Mouse (Mus musculus): ENCODE data around the gene Hdac7. TPM values are rescaled to one million over a fixed set of nuclear protein-coding genes. Genes with fewer than 3 reads are reported as not detected.
A peak's percentile ranks its signal among the peaks of the same experiment; 100 is the strongest.

The Hdac7 gene
- total and polyA plus RNA-seq, 3 experiments, result 19.8 to 55.2 (median 21.7) TPM

GRCm38 (mm10) chr15:97743210-97743609 lies 101.1 kb downstream of the Hdac7 start:
- Histone ChIP-seq H3K4me1 (ENCODE audit: control insufficient read depth in 1 of 2, insufficient read depth in 2 of 2) (peaks cover 45 to 64% of the 10 kb centered on the region in 2 experiments), H3K9ac (ENCODE audit: insufficient read depth, low read depth) (no peak overlapping the region), H3K27me3 (replicated peaks) (no peaks in the 10 kb centered on the region), H3K4me2 (ENCODE audit: insufficient read depth, low read depth, poor library complexity, severe bottlenecking) (no peak overlapping the region), H3K4me3 (replicated peaks in 1 of 3; ENCODE audit: low read depth in 2 of 3, low read length in 2 of 3, poor library complexity in 1 of 3) (peak overlapping the region in 1 of 3 experiments; percentile 17), H3K9me3 (replicated peaks; ENCODE audit: low read length) (peaks cover under 1% of the 10 kb centered on the region), H3K36me3 (replicated peaks in 1 of 2; ENCODE audit: control insufficient read depth in 1 of 2, insufficient read depth in 1 of 2, low read length in 1 of 2) (peaks cover 0 to 17% of the 10 kb centered on the region in 2 experiments), H3K27ac (ENCODE audit: insufficient read depth, low read depth) (peak overlapping the region; percentile 99), H3K79me2 (replicated peaks; ENCODE audit: control insufficient read depth, extremely low read depth, insufficient read depth, poor library complexity, severe bottlenecking) (peaks cover 6% of the 10 kb centered on the region)
- in situ Hi-C loops (cut with MboI; ENCODE audit: low pct_ligation_motif_present, low pct_unique_long_range_greater_than_20kb, low sequenced_read_pairs), result no loop called here
- TF ChIP-seq POLR2AphosphoS2 (IDR thresholded peaks at IDR 0.05; ENCODE audit: low read depth, low read length) (no peak), CHD1 (IDR thresholded peaks at IDR 0.05; ENCODE audit: low read depth, low read length) (no peak), MYC (IDR thresholded peaks at IDR 0.05; ENCODE audit: low read depth, low read length) (no peak), TBP (conservative IDR thresholded peaks at IDR 0.05; ENCODE audit: low read depth, low read length) (no peak), NELFE (IDR thresholded peaks at IDR 0.05; ENCODE audit: low read depth, low read length) (no peak), ZMIZ1 (IDR thresholded peaks at IDR 0.05; ENCODE audit: low read depth, low read length) (no peak), USF2 (conservative IDR thresholded peaks at IDR 0.05; ENCODE audit: low read depth, low read length) (no peak), MEF2A (IDR thresholded peaks at IDR 0.05; ENCODE audit: borderline replicate concordance, low read depth, low read length) (no peak), JUN (IDR thresholded peaks at IDR 0.05; ENCODE audit: insufficient read depth, low read depth, low read length) (no peak), RCOR1 (conservative IDR thresholded peaks at IDR 0.05; ENCODE audit: low read depth, low read length) (no peak), JUND (conservative IDR thresholded peaks at IDR 0.05; ENCODE audit: low read depth, low read length) (no peak), GABPA (IDR thresholded peaks at IDR 0.05; ENCODE audit: insufficient replicate concordance, low read depth, low read length) (no peak)
- DNase-seq (ENCODE audit: extremely low read depth), result peak; percentile 15
- dilution Hi-C loops (cut with MboI; ENCODE audit: extremely low pct_ligation_motif_present, extremely low pct_unique_long_range_greater_than_20kb, low sequenced_read_pairs), result no loop called here

Other genes starting within 250 kb of the Hdac7 start
- gene Rpap3, start 138.7 kb downstream of the Hdac7 start, total RNA-seq (2012; rRNA removed), result 43.1 and 51.8 TPM in 2 replicates
- 73.7 and 88.8 TPM in 2 replicates for gene Rpap3, start 138.7 kb downstream of the Hdac7 start, total RNA-seq (2014; rRNA removed)
- 69.1 and 83.7 TPM in 2 replicates for gene Rpap3, start 138.7 kb downstream of the Hdac7 start, polyA plus RNA-seq (2012; ENCODE audit: insufficient read length, low read depth)
- 38.9 and 49.5 TPM in 2 replicates for gene Endou, start 113.2 kb downstream of the Hdac7 start, total RNA-seq (2012; rRNA removed)
- 60.5 and 66.9 TPM in 2 replicates for gene Endou, start 113.2 kb downstream of the Hdac7 start, total RNA-seq (2014; rRNA removed)
- 64.0 and 69.8 TPM in 2 replicates for gene Endou, start 113.2 kb downstream of the Hdac7 start, polyA plus RNA-seq (2012; ENCODE audit: insufficient read length, low read depth)
- 2.8 and 3.4 TPM in 2 replicates for gene Rapgef3, start 76.5 kb downstream of the Hdac7 start, total RNA-seq (2012; rRNA removed)
- gene Rapgef3, start 76.5 kb downstream of the Hdac7 start, total RNA-seq (2014; rRNA removed), result 2.2 and 3.2 TPM in 2 replicates
- gene Rapgef3, start 76.5 kb downstream of the Hdac7 start, polyA plus RNA-seq (2012; ENCODE audit: insufficient read length, low read depth), result 1.7 and 2.5 TPM in 2 replicates
- 35.0 and 39.4 TPM in 2 replicates for gene Slc48a1, start 66.0 kb downstream of the Hdac7 start, total RNA-seq (2012; rRNA removed)
- 23.2 and 25.4 TPM in 2 replicates for gene Slc48a1, start 66.0 kb downstream of the Hdac7 start, total RNA-seq (2014; rRNA removed)
- 50.6 and 56.0 TPM in 2 replicates for gene Slc48a1, start 66.0 kb downstream of the Hdac7 start, polyA plus RNA-seq (2012; ENCODE audit: insufficient read length, low read depth)
- 0.63 and 0.68 TPM in 2 replicates for gene Vdr, start 66.1 kb upstream of the Hdac7 start, total RNA-seq (2012; rRNA removed)
- gene Vdr, start 66.1 kb upstream of the Hdac7 start, total RNA-seq (2014; rRNA removed), result 0.52 and 0.61 TPM in 2 replicates
- 1.3 and 1.7 TPM in 2 replicates for gene Vdr, start 66.1 kb upstream of the Hdac7 start, polyA plus RNA-seq (2012; ENCODE audit: insufficient read length, low read depth)
- 16.9 and 25.7 TPM in 2 replicates for gene Tmem106c, start 119.7 kb upstream of the Hdac7 start, total RNA-seq (2012; rRNA removed)
- 21.2 and 25.5 TPM in 2 replicates for gene Tmem106c, start 119.7 kb upstream of the Hdac7 start, total RNA-seq (2014; rRNA removed)
- gene Tmem106c, start 119.7 kb upstream of the Hdac7 start, polyA plus RNA-seq (2012; ENCODE audit: insufficient read length, low read depth), result 17.9 and 18.5 TPM in 2 replicates
- gene Col2a1, start 160.2 kb upstream of the Hdac7 start, total RNA-seq (2012; rRNA removed), result 0.08 and 0.13 TPM in 2 replicates
- not detected in 2 replicates for gene Col2a1, start 160.2 kb upstream of the Hdac7 start, total RNA-seq (2014; rRNA removed)
- 0.06 and 0.15 TPM in 2 replicates for gene Col2a1, start 160.2 kb upstream of the Hdac7 start, polyA plus RNA-seq (2012; ENCODE audit: insufficient read length, low read depth)
- 23.8 and 29.6 TPM in 2 replicates for gene Pfkm, start 248.1 kb upstream of the Hdac7 start, total RNA-seq (2012; rRNA removed)
- gene Pfkm, start 248.1 kb upstream of the Hdac7 start, total RNA-seq (2014; rRNA removed), result 21.1 and 23.5 TPM in 2 replicates
- 37.9 and 39.2 TPM in 2 replicates for gene Pfkm, start 248.1 kb upstream of the Hdac7 start, polyA plus RNA-seq (2012; ENCODE audit: insufficient read length, low read depth)
- gene Senp1, start 249.2 kb upstream of the Hdac7 start, total RNA-seq (2012; rRNA removed), result 14.9 and 17.1 TPM in 2 replicates
- 21.7 and 23.3 TPM in 2 replicates for gene Senp1, start 249.2 kb upstream of the Hdac7 start, total RNA-seq (2014; rRNA removed)
- 32.3 and 38.5 TPM in 2 replicates for gene Senp1, start 249.2 kb upstream of the Hdac7 start, polyA plus RNA-seq (2012; ENCODE audit: insufficient read length, low read depth)

Measured in CH12.LX (cell line).